Mouse (Mus musculus) intestine, embryonic 16.5 days (tissue): ENCODE measurements around the gene Btaf1. TPM values are rescaled to one million over a fixed set of nuclear protein-coding genes. Genes with fewer than 3 reads are reported as not detected.
"Not testable (repeated sequence)": the region's sequence is repeated elsewhere in the genome, so short reads cannot be mapped to it uniquely, and the experiment has no call there.

Experiments used
- ATAC-seq: fragments of 200-750 bp; cut with Nextera tagmentation; 2 replicates; pipeline ENCODE4 v1.8.0; 2017; ENCODE audit warnings: moderate TSS enrichment, moderate library complexity
- H3K27ac ChIP-seq: fragments of 300-500 bp; sonication (generic); 2 replicates; pipeline ENCODE4 v1.5.1; 2014; ENCODE audit warnings: mild to moderate bottlenecking, low read length
- H3K27me3 ChIP-seq: fragments of 300-500 bp; sonication (generic); replicated peaks from 2 replicates; pipeline ENCODE4 v1.6.1; 2014; ENCODE audit warnings: low read length, control low read depth, mixed read lengths; ENCODE audit not compliant: control insufficient read depth, insufficient read depth
- H3K36me3 ChIP-seq: fragments of 300-500 bp; sonication (generic); 2 replicates; pipeline ENCODE4 v1.6.1; 2014; ENCODE audit warnings: low read length, control low read depth; ENCODE audit not compliant: control insufficient read depth, insufficient read depth
- H3K4me1 ChIP-seq: fragments of 300-500 bp; sonication (generic); 2 replicates; pipeline ENCODE4 v1.6.1; 2014; ENCODE audit warnings: low read length, control low read depth, mixed read lengths; ENCODE audit not compliant: control insufficient read depth, insufficient read depth
- H3K4me2 ChIP-seq: fragments of 300-500 bp; sonication (generic); 2 replicates; pipeline ENCODE4 v1.6.1; 2014; ENCODE audit warnings: low read depth, low read length, control low read depth
- H3K4me3 ChIP-seq: fragments of 300-500 bp; sonication (generic); 2 replicates; pipeline ENCODE4 v1.5.1; 2014; ENCODE audit warnings: mild to moderate bottlenecking, low read length
- H3K9ac ChIP-seq: fragments of 300-500 bp; sonication (generic); 2 replicates; pipeline ENCODE4 v1.6.1; 2014; ENCODE audit warnings: low read depth, low read length
- H3K9me3 ChIP-seq: fragments of 300-500 bp; sonication (generic); 2 replicates; pipeline ENCODE4 v1.6.1; 2016; ENCODE audit warnings: low read length, control low read depth; ENCODE audit not compliant: control insufficient read depth
- WGBS: fragments of 180-500 bp; shearing (Covaris S2); extraction: QIAGEN DNeasy Blood & Tissue Kit; methylation state at CpG from one replicate; pipeline ENCODE4 v1.1.7; 2014; 5-methylcytosine and 5-hydroxymethylcytosine counted together
- polyA plus RNA-seq: library from polyadenylated mRNA; unstranded; fragments of >200 nt; fragmentation: Nextera tagmentation; extraction: Ambion mirVana; gene quantifications from 2 replicates; pipeline ENCODE4 v1.2.1, GENCODE M21; 2015

Btaf1 gene
- polyA plus RNA-seq, 1 experiment from 2014 or later, result 5.8 TPM

GRCm38 (mm10) chr19:36936285-36936684, 10.4 kb downstream of the Btaf1 start:
- no peak for ATAC-seq
- Histone ChIP-seq H3K4me2 (no peak overlapping the region), H3K4me1 (peaks cover 2% of the 10 kb centered on the region; the same call in 1 of the 2 replicates), H3K9ac (no peak overlapping the region), H3K4me3 (no peak overlapping the region), H3K36me3 (no peaks in the 10 kb centered on the region), H3K27me3 (no peaks in the 10 kb centered on the region), H3K9me3 (no peaks in the 10 kb centered on the region), H3K27ac (no peak overlapping the region)
- WGBS, result 87% methylated on average over 4 of the region's 4 CpGs

GRCm38 (mm10) chr19:36938008-36938407, 12.1 kb downstream of the Btaf1 start:
- no peak for ATAC-seq

GRCm38 (mm10) chr19:36940064-36940463, 14.2 kb downstream of the Btaf1 start:
- Histone ChIP-seq H3K36me3 (no peaks in the 10 kb centered on the region), H3K27ac (no peak overlapping the region), H3K4me2 (no peak overlapping the region), H3K27me3 (no peaks in the 10 kb centered on the region), H3K4me1 (peaks cover 2% of the 10 kb centered on the region; the same call in 1 of the 2 replicates), H3K9ac (no peak overlapping the region), H3K4me3 (no peak overlapping the region), H3K9me3 (no peaks in the 10 kb centered on the region)
- no peak for ATAC-seq
- WGBS, result 76% methylated on average over 1 of the region's 1 CpGs

More at GRCm38 (mm10) chr19:36938008-36938407, 12.1 kb downstream of the Btaf1 start:
- no peak overlapping the region for H3K4me3 ChIP-seq
- H3K27me3 ChIP-seq, result no peaks in the 10 kb centered on the region
- no peaks in the 10 kb centered on the region for H3K9me3 ChIP-seq
- H3K4me1 ChIP-seq, result peaks cover 2% of the 10 kb centered on the region; the same call in 1 of the 2 replicates
- no peak overlapping the region for H3K27ac ChIP-seq
- H3K9ac ChIP-seq, result no peak overlapping the region
- no peaks in the 10 kb centered on the region for H3K36me3 ChIP-seq
- H3K4me2 ChIP-seq, result no peak overlapping the region

- 78% methylated on average over 4 of the region's 4 CpGs for WGBS
- Histone ChIP-seq H3K4me2 (no peak overlapping the region), H3K36me3 (0 out of 2 replicates have a peak, but pooled peaks cover 2% of the 10 kb centered on the region), H3K4me1 (no peaks in the 10 kb centered on the region), H3K9ac (no peak overlapping the region), H3K27me3 (no peaks in the 10 kb centered on the region), H3K9me3 (no peaks in the 10 kb centered on the region), H3K27ac (no peak overlapping the region), H3K4me3 (no peak overlapping the region)
- no peak for ATAC-seq
These were observed 27.8 kb downstream of the Btaf1 start for GRCm38 (mm10) chr19:36953637-36954206.

GRCm38 (mm10) chr19:36958331-36958730, 32.5 kb downstream of the Btaf1 start:
- Histone ChIP-seq H3K27me3 (no peaks in the 10 kb centered on the region), H3K4me3 (no peak overlapping the region), H3K4me2 (no peak overlapping the region), H3K27ac (no peak overlapping the region; the same call in 1 of the 2 replicates), H3K36me3 (0 out of 2 replicates have a peak, but pooled peaks cover 2% of the 10 kb centered on the region), H3K9me3 (no peaks in the 10 kb centered on the region), H3K9ac (no peak overlapping the region), H3K4me1 (no peaks in the 10 kb centered on the region)
- peak; percentile 70; the same call in 1 of the 2 replicates for ATAC-seq
- WGBS, result 65% methylated on average over 4 of the region's 4 CpGs

GRCm38 (mm10) chr19:36961320-36961719, 35.4 kb downstream of the Btaf1 start:
- Histone ChIP-seq H3K27me3 (no peaks in the 10 kb centered on the region), H3K4me3 (no peak overlapping the region), H3K4me1 (no peaks in the 10 kb centered on the region), H3K9ac (no peak overlapping the region), H3K9me3 (no peaks in the 10 kb centered on the region), H3K36me3 (0 out of 2 replicates have a peak, but pooled peaks cover 2% of the 10 kb centered on the region), H3K27ac (no peak overlapping the region), H3K4me2 (no peak overlapping the region)
- 100% methylated on average over 1 of the region's 1 CpGs for WGBS
- ATAC-seq, result no peak

- not testable (repeated sequence) for H3K4me1 ChIP-seq, H3K4me3 ChIP-seq, H3K27ac ChIP-seq, H3K4me2 ChIP-seq, H3K27me3 ChIP-seq, H3K9ac ChIP-seq, ATAC-seq, H3K36me3 ChIP-seq, H3K9me3 ChIP-seq
- WGBS, result 85% methylated on average over 6 of the region's 6 CpGs
These were observed 36.8 kb downstream of the Btaf1 start for GRCm38 (mm10) chr19:36962544-36963260.

- H3K4me3 ChIP-seq, result no peak overlapping the region
- H3K4me2 ChIP-seq, result no peak overlapping the region
- no peaks in the 10 kb centered on the region for H3K4me1 ChIP-seq
These were observed 78.7 kb downstream of the Btaf1 start for GRCm38 (mm10) chr19:37004557-37004956.

GRCm38 (mm10) chr19:37009878-37010281, 84.0 kb downstream of the Btaf1 start:
- WGBS, result 90% methylated on average over 3 of the region's 3 CpGs
- Histone ChIP-seq H3K36me3 (peaks cover 15% of the 10 kb centered on the region), H3K27me3 (no peaks in the 10 kb centered on the region), H3K9me3 (no peaks in the 10 kb centered on the region), H3K4me3 (no peak overlapping the region), H3K27ac (no peak overlapping the region), H3K4me2 (no peak overlapping the region), H3K9ac (no peak overlapping the region), H3K4me1 (no peaks in the 10 kb centered on the region)
- ATAC-seq, result no peak

More at GRCm38 (mm10) chr19:37004557-37004956, 78.7 kb downstream of the Btaf1 start:
- Histone ChIP-seq H3K9me3 (no peaks in the 10 kb centered on the region), H3K36me3 (peaks cover 13% of the 10 kb centered on the region; the same call in 1 of the 2 replicates), H3K9ac (no peak overlapping the region), H3K27ac (no peak overlapping the region), H3K27me3 (no peaks in the 10 kb centered on the region)
- 82% methylated on average over 5 of the region's 5 CpGs for WGBS
- no peak for ATAC-seq
